Mouse (Mus musculus) hindbrain, postnatal 0 days (tissue): ENCODE results near the gene Mettl8. TPM values are rescaled to one million over a fixed set of nuclear protein-coding genes. Genes with fewer than 3 reads are reported as not detected.

Experiments used
- ATAC-seq: fragments of 200-750 bp; cut with Nextera tagmentation; 2 replicates; pipeline ENCODE4 v1.8.0; 2017; ENCODE audit warnings: mild to moderate bottlenecking, moderate TSS enrichment, moderate library complexity
- DNase-seq: peaks from one replicate; pipeline ENCODE4 v3.0.0-alpha.2; 2015; ENCODE audit warnings: low spot score
- H3K27ac ChIP-seq: fragments of 300-500 bp; sonication (generic); 2 replicates; pipeline ENCODE4 v1.5.1; 2014; ENCODE audit warnings: mild to moderate bottlenecking
- H3K27me3 ChIP-seq: fragments of 300-500 bp; sonication (generic); 2 replicates; pipeline ENCODE4 v1.6.1; 2014; ENCODE audit warnings: low read length, mixed read lengths; ENCODE audit not compliant: insufficient read depth
- H3K36me3 ChIP-seq: fragments of 300-500 bp; sonication (generic); 2 replicates; pipeline ENCODE4 v1.6.1; 2014; ENCODE audit warnings: low read length, mixed read lengths; ENCODE audit not compliant: insufficient read depth
- H3K4me1 ChIP-seq: fragments of 300-500 bp; sonication (generic); 2 replicates; pipeline ENCODE4 v1.6.1; 2014; ENCODE audit warnings: antibody characterized with exemption, low read length, mixed read lengths; ENCODE audit not compliant: insufficient read depth
- H3K4me2 ChIP-seq: fragments of 300-500 bp; sonication (generic); 2 replicates; pipeline ENCODE4 v1.6.1; 2014; ENCODE audit warnings: low read depth, mild to moderate bottlenecking, low read length, moderate library complexity, mixed read lengths
- H3K4me3 ChIP-seq: fragments of 300-500 bp; sonication (generic); 2 replicates; pipeline ENCODE4 v1.5.1; 2014; ENCODE audit warnings: low read length
- H3K9ac ChIP-seq: fragments of 300-500 bp; sonication (generic); replicated peaks from 2 replicates; pipeline ENCODE4 v1.6.1; 2014; ENCODE audit warnings: mild to moderate bottlenecking, low read length, moderate library complexity, mixed read lengths
- H3K9me3 ChIP-seq: fragments of 300-500 bp; sonication (generic); 2 replicates; pipeline ENCODE4 v1.6.1; 2016; ENCODE audit warnings: low read length, mixed read lengths
- CTCF ChIP-seq: IDR thresholded peaks from 2 replicates; pipeline ENCODE4 v1.5.1; 2016; ENCODE audit warnings: antibody characterized with exemption, control low read depth, low read depth
- WGBS: fragments of 180-500 bp; shearing (Covaris S2); extraction: QIAGEN DNeasy Blood & Tissue Kit; methylation state at CpG from one replicate; pipeline ENCODE4 v1.1.7; 2014; 5-methylcytosine and 5-hydroxymethylcytosine counted together
- polyA plus RNA-seq: library from polyadenylated mRNA; unstranded; fragments of >200 nt; fragmentation: Nextera tagmentation; extraction: Ambion mirVana; gene quantifications from 2 replicates; pipeline ENCODE4 v1.2.1, GENCODE M21; 2015
- total RNA-seq: library from RNA; depleted of rRNA; stranded (reverse); fragments of >200 nt; gene quantifications from 2 replicates; pipeline ENCODE4 v1.2.3, GENCODE M21; 2014

Gene Mettl8
- total and polyA plus RNA-seq, 2 experiments from 2014 or later, result 7.9 to 8.1 TPM

DNA sequence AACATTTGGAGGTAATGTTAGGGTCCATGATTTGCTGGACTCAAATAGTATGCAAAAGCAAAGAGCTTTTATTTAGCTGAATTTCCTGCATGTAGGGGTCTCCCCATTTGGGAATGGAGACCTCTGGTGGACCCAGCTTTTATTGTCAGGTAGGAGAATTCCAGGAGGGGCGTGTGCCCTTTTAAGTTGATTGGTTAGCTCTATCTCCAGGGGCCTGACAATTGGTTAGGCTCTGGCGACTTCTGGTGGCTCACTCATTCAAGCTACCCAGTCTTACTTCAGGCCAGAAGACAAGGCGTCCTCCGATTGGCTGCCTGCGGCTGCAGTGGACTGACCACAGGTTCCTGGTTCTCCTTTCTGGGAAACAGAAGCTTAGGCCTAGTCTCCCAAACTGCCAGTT is 28.6 kb downstream of the Mettl8 start:
- Histone ChIP-seq H3K4me2 (no peak overlapping the region), H3K4me3 (no peak overlapping the region), H3K9me3 (no peaks in the 10 kb centered on the region), H3K36me3 (no peaks in the 10 kb centered on the region), H3K27ac (no peak overlapping the region), H3K4me1 (no peaks in the 10 kb centered on the region), H3K9ac (no peak overlapping the region), H3K27me3 (no peaks in the 10 kb centered on the region)
- 53% methylated on average over 5 of the region's 5 CpGs for WGBS
- peak; percentile 57 for TF ChIP-seq CTCF
- DNase-seq, result peak; percentile 76
- peak; percentile 80 for ATAC-seq

DNA sequence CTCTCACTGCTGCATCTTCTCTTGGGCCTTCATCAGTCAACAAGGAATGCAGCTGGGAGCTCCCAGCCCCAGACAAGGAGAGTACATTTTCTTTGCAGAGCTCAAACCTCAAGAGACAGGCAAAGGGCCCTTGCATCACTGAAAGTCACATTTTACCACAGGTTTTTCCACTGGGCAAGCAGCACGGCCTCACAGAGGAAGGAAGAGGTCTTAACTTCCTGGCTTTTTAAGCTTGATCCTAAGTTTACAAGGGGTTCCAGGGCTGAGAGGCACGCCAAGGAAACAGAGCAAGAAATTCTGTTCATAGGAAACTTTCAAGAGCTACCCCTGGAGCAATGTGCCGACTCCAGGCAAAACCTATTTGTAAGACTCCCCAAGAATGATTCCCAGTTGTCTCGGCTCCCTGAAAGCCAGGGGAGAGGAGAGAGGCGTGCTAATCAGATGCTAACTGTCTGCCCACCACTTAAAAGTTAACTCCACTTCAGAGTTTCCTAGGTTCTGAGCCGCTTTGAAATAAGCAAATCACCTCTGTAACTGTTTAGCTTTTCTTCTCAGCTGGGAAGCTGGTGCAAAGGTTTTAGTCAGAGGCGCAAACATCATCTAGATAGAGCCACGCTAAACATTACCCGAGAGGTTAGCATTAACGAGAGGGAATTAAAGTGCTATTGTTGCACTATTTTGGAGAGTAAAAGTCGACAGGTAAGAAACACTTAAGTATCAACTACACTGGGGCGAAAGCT is 29.6 kb downstream of the Mettl8 start:
- Histone ChIP-seq H3K9ac (no peak overlapping the region), H3K4me1 (no peaks in the 10 kb centered on the region), H3K27me3 (no peaks in the 10 kb centered on the region), H3K27ac (no peak overlapping the region), H3K4me3 (no peak overlapping the region), H3K36me3 (no peaks in the 10 kb centered on the region), H3K4me2 (no peak overlapping the region), H3K9me3 (no peaks in the 10 kb centered on the region)
- 60% methylated on average over 12 of the region's 12 CpGs for WGBS
- no peak for ATAC-seq
- DNase-seq, result no peak
- no peak for TF ChIP-seq CTCF

DNA sequence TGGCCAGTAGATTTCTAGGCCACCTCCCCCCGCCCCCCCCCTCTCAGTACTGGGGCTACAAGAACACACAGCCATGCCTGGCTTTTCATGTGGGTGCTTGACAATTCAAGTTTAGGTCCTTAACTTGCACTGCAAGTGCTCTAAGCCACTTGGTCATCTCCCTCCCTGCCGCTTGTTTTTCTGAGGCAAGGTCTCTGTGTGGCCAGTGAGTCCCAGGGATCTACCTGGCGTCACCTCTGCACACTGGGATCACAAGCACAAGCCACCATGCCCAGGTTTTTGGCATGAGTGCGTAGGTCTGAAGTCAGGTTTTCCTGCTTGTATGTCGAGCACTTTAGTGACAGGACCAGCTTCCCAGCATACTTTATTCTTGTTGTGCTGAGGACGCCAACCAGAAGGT is 31.4 kb downstream of the Mettl8 start:
- Histone ChIP-seq H3K9ac (no peak overlapping the region), H3K4me1 (no peaks in the 10 kb centered on the region), H3K36me3 (no peaks in the 10 kb centered on the region), H3K4me2 (no peak overlapping the region), H3K27ac (no peak overlapping the region), H3K4me3 (no peak overlapping the region), H3K9me3 (no peaks in the 10 kb centered on the region), H3K27me3 (no peaks in the 10 kb centered on the region)
- no peak for TF ChIP-seq CTCF
- ATAC-seq (no peak), DNase-seq (no peak)
- WGBS, result 95% methylated on average over 6 of the region's 6 CpGs

DNA sequence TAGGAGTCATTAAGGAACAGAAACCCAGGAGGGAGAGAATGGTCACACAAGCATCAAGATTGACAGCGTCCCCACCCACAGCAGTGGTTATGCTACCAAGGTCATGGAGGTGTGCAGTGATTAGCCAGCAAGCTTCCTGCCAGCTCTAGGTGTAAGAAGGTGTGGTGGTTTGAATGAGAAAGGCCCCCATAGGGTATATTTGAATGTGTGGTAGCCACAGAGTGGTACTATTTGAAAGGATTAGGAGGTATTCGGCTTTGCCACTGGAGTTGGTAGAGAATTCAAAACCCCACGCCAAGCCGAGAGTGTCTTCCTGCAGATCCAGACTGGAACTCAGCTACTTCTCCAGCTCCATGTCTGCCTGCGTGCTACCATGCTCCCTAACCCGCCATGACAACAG is 32.4 kb downstream of the Mettl8 start:
- 89% methylated on average over 6 of the region's 6 CpGs for WGBS

DNA sequence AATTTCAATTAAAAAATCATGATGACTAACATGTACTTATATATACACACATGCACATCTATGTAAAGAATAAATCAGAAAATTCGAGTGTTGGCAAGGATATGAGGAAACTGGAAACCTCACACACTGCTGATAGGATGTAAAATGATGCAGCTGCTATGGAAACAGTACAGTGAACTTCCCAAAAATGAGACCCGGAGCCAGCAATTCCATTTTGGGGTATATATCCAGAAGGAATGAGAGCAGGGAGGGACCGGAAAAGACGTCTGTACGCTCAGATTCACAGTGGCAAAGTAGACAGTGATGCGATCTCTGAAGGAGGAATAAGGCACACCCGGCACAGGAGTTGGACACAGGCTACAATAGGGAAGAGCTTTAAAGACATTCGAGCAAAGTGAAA is 34.7 kb downstream of the Mettl8 start:
- Histone ChIP-seq H3K9me3 (no peaks in the 10 kb centered on the region), H3K9ac (no peak overlapping the region), H3K4me3 (no peak overlapping the region), H3K27ac (no peak overlapping the region), H3K4me2 (no peak overlapping the region), H3K36me3 (no peaks in the 10 kb centered on the region), H3K27me3 (no peaks in the 10 kb centered on the region), H3K4me1 (no peaks in the 10 kb centered on the region)
- no peak for DNase-seq
- WGBS, result 74% methylated on average over 8 of the region's 8 CpGs
- no peak for ATAC-seq
- no peak for TF ChIP-seq CTCF

More for the DNA sequence above, 32.4 kb downstream of the Mettl8 start:
- Histone ChIP-seq H3K9ac (no peak overlapping the region), H3K4me3 (no peak overlapping the region), H3K4me1 (no peaks in the 10 kb centered on the region), H3K27ac (no peak overlapping the region), H3K27me3 (no peaks in the 10 kb centered on the region), H3K4me2 (no peak overlapping the region), H3K36me3 (no peaks in the 10 kb centered on the region), H3K9me3 (no peaks in the 10 kb centered on the region)
- ATAC-seq (no peak), DNase-seq (no peak)
- TF ChIP-seq CTCF, result no peak

DNA sequence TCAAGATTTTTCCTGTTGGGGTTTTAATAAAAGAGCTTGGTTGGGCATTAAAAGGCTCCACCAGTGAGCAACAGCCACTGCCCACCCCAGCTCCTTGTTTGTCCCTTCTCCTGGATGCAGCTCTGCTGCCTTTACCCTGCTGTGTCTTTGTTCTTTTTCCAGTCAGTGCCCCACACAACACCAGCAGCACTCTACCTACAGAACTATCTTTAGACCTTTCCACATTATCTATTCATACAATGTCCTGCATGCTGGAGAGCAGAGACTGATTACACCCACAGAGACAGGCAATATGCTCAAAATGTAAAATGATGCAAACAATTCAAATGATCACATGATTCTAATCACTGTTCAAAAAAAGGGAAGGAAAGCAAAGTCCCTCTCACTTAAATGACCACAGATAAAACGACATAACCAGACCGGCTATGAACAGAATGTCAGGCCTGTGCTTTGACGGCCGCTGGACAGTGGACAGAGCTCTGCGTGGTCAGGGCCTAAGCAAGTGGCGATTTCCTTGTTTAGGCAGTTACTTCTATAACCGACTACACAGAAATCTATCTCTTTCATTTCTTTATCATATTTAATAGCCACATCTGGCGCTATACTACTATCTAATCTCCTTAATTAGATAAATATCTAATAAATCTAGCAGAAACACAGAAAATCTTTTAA is 35.5 kb downstream of the Mettl8 start:
- 50% methylated on average over 8 of the region's 8 CpGs for WGBS
- Histone ChIP-seq H3K27me3 (no peaks in the 10 kb centered on the region), H3K4me3 (no peak overlapping the region), H3K27ac (no peak overlapping the region), H3K9me3 (no peaks in the 10 kb centered on the region), H3K9ac (no peak overlapping the region), H3K4me2 (no peak overlapping the region), H3K4me1 (no peaks in the 10 kb centered on the region), H3K36me3 (no peaks in the 10 kb centered on the region)
- ATAC-seq (no peak), DNase-seq (no peak)
- TF ChIP-seq CTCF, result no peak

DNA sequence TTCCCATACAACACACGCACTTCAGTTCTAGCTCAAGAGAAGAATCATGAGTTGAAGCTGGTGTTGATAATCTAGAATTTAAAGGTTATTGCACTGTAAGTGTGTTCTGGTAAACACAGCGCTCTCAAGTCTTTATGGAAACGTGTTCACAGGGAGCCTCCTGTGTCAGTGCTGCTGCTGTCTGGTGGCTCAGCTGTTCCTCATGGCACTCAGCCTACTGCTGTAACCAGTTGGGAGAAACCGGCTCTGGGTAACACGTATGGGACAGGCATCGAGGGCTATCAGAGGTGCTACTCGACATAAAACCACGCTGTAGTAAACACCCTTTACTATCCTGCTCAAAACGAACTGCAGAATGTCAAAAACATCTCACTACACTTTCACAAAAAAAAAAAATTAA is 36.1 kb downstream of the Mettl8 start:
- H3K27ac ChIP-seq, result no peak overlapping the region
- WGBS, result 37% methylated on average over 9 of the region's 9 CpGs
- H3K9me3 ChIP-seq, result no peaks in the 10 kb centered on the region
- H3K9ac ChIP-seq, result no peak overlapping the region
- ATAC-seq (0 out of 2 replicates have a peak, but pooled peaks have one; percentile 59), DNase-seq (peak; percentile 71)
- no peak overlapping the region for H3K4me3 ChIP-seq
- no peaks in the 10 kb centered on the region for H3K27me3 ChIP-seq
- H3K4me2 ChIP-seq, result no peak overlapping the region
- no peaks in the 10 kb centered on the region for H3K36me3 ChIP-seq
- no peaks in the 10 kb centered on the region for H3K4me1 ChIP-seq
- no peak for TF ChIP-seq CTCF
